Mouse (Mus musculus) adrenal gland, adult (tissue): ENCODE data around the gene Mia2.

Source experiments
- DNase-seq, 2 experiments: peaks; one replicate each; pipeline ENCODE4 v3.0.0; 2022 to 2023; ENCODE audit warnings: low spot score in 1 of 2; ENCODE audit not compliant: inconsistent age in 2 of 2

Gene Mia2

DNA sequence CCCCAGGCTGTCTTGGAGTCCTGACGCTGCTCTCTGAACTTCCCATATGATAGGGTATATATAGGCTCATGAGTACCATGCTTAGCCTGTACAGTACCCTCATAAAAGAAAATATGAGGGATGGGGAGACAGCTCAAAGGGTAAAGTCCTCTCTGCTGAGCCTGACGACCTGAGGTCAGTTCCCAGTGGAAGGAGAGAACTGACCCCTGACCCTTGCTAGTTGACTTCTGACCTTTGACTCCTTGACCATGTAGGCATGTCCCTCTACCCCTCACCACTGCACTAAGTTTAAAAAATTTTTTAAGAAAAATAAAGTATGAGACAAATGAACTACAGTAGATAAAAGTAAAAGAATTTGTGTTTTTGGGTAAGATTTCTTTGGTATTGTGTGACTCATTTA, 65.5 kb downstream of the Mia2 start:
- DNase-seq, result no peak

DNA sequence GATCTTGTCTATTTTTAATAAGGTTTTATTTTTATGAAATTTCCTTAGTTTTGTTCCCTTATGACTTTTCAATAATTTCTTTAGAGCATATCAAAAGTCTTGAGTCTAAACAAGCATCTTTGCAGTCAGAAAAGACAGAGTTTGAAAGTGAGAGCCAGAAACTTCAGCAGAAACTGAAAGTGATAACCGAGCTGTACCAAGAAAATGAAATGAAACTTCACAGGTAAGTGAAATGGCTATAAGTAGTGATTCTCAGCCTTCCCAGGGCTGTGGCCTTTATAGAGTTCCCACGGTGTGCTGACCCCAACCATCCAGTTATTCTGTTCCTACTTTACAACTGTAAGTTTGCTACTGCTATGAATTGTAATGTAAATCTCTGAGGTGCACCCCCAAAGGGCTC, 67.2 kb downstream of the Mia2 start:
- no peak for DNase-seq

DNA sequence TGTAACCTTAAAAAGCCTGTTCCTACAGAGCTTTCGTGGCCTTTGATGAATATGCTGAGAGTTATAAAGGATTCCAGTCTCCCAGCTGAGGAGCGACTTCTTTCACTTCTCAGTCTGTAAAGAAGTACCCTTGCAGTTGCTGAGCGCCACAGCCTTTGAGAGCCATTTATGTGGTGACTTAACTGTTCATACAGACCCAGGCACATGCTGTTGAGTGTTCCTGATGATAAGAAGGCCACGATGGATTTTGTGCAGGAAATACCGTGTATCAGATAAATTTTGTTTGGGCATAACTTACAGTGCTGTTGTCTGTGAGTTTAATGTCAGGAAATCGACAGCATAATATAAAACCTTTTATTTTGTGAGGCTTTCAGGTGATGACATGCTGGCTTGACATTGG, 68.9 kb downstream of the Mia2 start:
- no peak for DNase-seq

DNA sequence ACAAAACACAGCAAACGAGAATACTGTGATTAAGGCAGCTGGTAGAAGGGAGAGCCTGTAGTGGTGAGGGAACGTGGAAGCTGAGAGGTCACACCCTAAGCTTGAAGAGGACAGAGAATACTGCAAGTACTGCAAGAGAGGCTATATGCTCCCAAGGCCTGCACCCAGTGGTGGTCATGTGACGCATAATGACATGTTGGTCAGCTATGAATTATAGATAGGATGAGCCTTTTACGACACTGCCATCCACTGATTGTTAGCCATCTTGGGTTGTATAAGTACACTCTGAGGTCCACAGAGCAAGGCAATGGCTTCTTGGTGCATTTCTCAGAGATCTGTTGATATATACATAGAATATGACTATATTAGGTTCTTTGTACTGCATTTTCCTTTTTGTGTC, 71.0 kb downstream of the Mia2 start:
- no peak for DNase-seq

DNA sequence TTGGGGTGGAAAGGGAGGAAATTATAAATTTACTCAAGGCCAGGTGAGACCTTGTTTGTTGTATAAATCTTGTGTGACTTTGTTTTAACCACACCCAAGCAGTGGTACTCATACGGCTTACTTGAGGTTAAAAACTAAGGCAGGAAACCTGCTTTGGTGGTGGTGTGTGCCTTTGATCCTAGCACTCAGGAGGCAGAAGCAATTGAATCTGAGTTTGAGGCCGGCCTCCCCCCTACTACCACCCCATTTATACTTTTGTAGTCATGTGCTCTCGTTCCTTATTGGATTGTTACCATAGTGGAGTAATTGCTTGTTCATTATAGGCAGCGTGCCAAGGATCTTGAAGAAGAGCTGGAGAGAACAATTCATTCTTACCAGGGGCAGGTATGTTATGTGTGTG, 74.3 kb downstream of the Mia2 start:
- DNase-seq, result no peak

DNA sequence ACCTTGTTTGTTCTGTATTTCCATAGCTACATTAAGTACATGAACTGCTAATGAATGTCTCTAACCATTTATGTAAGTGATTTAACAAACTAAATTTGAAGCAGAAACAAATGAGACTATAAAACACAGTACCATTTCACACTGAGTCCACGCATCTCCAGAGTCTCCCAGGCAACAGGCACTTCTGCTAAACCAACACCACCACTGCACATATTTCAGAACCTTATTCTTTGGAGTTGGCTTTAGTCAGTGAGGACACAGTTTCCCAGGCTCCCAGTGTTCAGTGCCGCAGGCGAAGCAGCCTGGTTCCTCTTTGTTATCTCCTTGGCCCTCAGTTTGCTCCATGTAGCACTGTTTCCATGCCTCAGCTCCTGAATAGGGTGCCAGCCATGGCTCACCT, 82.2 kb downstream of the Mia2 start:
- no peak for DNase-seq

DNA sequence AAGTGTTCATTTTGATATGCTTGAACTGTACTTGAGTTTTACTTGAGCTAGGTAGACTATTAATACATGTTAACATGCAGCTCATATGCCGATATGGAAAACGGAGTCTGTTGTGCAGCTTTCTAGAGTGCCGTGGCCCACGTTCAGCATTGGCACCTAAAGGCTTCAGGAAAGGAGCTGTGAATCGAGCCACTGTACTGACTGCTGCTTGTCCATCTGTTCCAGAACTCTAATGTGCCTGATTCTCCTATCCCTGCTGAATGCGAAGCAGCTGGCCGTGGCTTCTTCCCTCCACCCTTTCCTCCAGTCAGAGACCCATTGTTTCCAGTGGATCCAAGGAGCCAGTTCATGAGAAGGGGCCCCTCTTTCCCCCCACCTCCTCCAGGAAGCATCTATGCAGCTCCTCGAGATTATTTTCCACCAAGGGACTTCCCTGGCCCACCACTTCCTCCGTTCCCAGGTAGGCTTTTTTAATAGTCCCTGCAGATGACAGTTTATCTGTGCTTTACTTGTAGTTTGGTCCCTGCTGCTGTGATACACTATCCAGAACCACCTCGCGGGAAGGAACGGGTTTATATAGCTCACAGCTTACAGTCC, 92.6 kb downstream of the Mia2 start:
- DNase-seq, result no peak

DNA sequence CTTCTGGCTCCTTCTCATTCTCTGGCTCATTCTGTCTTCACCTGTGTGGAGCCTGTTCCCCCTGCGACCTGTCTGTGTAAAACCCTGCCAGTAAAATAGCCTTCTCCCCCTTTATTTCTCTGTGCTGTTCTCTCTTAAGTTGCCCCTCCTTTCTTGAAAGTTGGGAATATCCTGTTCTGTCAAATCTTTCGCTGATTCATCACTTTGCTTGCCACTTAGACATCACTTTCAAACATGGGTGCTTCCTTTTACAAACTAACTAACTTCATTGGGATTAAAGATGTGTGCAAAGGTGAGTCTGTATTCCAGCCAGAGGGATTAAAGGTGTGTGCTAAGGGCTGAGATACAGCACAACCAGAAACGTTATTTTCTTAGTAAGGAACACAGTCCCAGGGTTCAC, 98.0 kb downstream of the Mia2 start:
- no peak for DNase-seq

DNA sequence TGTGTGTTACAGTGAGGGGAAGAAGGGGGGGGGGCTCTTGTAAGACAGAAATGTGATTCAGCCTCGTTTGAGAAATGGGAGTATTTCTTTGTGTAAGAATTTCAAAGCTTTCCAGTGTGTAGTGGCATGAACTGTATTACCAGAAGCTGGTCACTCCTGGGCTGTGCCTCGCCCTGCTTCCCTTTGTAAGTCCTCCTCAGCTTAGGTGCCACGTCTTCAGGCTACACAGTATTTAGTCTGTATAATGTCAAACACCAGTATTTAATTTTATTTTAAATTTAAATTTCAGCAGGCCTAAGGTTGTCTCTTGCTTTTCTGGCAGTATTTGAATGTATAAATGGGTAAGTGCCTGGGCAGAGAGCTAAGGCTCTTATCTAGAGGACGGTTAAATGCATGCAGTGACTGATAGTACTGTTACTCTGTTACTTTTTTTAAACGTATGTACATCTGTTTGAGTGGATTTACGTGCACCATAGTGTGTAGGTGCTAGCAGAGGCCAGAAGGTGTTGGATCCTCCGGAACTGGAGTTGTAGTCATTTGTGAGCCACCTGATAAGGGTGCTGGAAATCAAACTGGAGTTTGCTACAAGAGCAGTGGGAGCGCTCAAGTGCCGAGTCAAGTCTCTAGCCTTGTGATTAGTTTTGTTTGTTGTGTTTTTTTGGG, 98.9 kb downstream of the Mia2 start:
- no peak for DNase-seq

DNA sequence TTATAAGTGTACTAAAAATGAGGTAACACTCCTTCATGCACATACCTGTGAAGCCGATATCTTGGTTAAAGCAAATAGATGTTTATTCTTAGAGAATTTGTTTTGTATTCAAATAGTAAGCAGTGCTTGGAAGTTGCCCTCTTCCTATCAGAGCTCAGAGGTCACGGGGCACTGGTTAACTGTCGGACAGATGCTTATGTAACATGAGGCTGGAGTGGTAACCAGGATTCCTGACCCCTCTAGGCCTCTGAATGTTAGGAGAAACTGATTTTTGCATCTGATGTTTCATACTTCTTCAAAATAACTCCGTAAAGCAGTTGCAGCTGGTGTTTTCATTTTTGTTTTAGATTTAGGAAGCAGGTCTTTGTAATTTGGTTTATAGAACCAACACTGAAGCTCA, 99.5 kb downstream of the Mia2 start:
- DNase-seq, result no peak

DNA sequence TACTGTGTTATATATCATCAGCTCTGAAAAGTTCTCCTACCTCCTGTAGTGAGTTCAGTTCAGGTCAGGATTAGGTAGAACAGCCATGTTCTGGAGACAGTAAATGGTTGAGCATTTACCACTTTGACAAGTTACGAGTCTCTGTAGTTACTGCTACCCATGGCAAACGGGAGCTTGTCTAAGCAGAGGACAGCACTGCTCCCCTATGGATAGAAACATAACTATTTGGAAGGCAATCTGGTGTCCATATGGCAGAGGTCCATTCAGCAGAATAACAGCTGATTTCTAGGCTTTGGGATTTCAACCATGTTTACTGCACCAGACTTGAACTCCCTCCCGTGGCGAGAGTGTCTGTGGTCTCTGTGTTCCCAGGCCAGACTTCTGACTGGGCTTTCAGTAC, 100.3 kb downstream of the Mia2 start:
- no peak for DNase-seq

DNA sequence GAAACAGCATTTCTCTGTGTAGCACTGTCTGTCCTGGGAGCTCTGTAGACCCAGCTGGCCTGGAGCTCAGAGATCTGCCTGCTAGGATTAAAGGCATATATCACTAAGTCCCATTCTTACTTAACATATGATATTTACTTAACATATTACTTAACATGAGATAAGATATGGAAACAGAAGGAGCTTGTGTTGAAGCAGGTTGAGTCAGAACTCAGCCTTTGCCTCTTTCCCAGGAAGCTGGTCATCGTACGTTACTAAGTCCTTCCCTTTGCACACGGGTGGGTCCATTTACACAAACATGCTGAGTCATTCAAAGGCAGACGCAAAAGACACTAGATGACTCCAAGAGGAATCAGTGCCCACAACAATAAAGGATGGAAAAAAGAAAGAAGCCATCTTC, 103.2 kb downstream of the Mia2 start:
- DNase-seq, result no peak

DNA sequence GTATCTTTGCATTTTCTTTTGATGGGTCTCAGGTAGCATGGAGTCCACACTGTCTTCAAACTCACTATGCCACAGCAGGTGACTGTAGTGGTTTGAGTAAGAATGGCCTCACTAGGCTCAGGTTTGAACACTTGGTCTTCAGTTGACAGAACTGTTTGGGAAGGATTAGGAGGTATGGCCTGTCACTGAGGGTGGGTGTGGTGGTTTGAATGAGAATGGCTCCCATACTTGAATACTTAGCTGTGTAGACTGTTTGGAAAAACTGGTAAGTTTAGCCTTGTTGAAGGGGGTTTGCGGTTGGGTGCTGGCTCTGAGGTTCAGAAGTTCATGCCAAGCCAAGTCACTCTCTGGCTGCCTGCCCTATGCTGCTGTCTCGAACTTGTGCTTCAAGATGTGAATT, 103.8 kb downstream of the Mia2 start:
- DNase-seq, result no peak

DNA sequence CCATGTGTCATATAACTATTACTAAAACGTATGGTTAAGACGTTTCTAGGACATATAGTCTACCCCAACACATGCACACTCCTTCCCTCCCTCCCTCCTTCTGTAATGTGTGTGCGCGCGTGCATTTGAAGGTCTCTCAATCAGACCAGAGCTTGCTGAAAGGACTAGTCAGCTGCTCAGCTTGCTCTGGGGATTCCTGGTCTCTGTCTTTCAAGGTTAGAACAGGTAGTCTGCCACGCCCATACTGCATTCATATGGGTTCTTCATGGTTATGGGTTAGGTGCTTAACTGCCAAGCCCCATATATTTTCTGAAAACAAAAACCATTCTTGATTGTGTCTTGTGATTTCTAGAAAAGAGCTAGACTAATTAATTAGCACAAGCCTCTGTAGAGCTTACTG, 110.0 kb downstream of the Mia2 start:
- DNase-seq, result no peak

DNA sequence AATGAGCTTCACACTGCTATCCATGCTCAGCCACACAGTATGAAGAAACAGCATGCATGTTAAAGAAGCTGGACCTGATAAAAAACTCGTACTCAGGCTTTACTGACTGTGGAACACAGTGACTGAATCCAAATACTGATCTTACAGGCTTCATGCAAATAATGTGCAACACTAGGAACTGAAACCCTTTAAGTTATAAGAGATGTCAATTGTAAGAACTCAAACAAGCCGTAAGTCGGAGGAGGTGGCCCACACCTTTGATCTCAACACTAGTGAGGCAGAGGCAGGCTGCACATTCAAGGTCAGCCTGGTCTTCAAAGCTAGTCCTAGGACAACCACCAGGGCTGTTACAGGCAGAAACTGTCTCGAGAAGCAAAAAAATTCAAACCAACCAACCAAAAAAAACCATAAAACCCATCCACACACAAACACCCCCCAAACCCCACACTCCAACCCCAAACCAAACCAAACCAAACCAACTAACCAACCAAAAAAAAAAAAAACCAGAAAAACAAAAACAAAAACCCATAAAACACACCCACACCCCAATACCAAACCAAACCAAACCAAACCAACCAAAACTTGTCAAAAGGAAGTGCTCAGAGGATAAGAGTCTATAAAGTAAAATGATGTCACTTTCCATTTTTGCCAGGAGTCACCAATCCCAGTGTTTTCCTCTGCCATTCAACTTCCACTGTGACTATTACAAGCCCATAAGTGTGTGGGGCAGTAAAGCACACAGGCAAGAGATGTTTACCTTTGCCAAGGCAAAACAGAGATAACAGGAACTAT, 110.8 kb downstream of the Mia2 start:
- no peak for DNase-seq

DNA sequence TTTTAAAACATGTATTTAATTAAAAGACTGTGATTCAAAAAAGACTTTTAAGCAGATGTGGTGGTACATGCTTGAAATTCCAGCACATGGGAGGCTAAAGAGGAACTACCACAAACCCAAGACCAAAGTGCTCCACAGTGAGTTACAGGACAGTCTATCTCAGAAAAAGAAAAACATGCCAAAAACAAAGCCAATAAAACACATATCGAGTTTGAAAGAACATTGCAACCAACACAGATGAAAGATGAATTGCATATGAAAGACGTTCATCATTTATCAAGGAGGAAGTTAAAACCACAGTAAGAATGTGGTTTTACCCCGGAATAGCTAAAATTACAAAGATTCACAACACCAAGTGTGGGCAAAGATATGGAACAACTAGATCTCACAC, 111.4 kb downstream of the Mia2 start:
- no peak for DNase-seq

DNA sequence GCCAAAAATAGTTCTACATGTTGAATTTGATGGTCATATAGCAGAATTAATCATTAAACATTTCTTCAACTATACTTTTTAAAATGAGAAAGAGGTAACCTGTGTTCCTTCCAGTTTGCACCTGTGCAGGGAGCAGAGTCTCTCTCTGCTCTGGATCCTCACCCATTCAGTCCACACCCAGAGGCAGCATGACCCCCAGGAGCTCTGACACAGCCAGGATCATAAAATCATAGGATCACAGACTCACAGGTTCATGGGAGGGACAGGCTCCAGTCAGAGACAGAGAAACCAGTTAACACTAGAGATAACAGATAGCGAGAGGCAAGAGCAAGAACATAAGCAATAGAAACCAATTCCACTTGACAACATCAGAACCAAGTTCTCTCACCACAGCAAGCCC, 112.2 kb downstream of the Mia2 start:
- DNase-seq, result no peak

DNA sequence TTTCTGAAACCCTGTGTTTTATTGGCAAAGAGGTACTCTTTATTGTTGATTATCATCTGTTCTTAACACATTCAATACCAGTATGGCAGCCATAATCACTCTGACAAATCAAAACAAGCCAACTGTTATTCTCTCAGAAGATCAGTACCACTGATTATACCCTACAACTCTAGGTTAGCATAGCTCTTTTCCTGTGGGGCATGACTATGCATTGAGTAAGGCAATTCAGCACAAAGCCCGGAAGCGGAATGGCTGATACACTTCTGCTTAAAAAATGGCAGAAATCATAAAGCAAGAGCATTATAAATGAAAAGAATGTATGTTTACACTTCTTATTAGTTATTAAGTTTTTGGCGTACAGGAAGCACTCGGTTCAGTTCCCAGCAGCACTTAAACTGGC, 120.6 kb downstream of the Mia2 start:
- DNase-seq, result no peak

DNA sequence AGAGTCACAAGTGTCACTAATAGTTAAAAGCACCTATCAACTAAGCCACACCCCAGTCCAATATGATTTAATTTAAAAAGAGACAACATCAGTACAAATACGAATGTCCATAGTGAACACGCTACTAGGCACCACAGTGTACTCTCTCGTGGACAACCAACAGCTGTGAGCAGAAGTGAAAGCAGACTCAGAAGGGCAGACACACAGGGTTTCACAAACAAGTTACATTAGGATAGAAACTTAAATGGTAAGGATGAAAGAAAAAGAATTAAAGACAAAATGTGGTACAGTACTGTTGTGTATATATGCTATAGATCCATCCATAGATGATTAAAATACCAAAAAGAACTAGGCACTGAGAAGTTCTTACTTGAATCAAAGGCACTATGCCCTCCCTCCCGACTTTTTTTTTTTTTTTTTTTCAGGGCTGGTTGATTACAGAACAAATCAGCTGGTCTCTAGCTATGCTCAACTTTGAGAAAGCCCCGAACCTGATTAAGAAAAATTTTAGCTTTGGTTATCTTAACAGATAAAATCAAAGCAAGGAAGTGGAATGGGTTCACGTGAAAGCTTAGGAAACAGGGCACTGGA, 121.2 kb downstream of the Mia2 start:
- DNase-seq, result no peak

DNA sequence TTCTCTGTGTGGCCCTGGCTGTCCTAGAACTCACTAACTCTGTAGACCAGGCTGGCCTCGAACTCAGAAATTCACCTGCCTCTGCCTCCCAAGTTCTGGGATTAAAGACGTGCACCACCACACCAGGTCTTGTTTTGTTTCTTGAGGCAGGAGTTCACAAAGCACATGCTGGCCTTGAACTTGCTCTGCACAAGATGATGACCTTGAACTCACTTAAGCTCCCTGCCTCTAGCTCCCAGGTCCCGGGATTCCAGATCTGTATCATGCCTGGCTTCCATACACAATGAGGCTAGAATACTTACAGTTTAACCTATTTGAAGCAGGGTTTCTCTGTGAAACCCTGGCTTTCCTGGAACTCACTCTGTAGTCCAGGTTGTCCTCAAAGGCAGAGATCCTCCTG, 121.7 kb downstream of the Mia2 start:
- no peak for DNase-seq

DNA sequence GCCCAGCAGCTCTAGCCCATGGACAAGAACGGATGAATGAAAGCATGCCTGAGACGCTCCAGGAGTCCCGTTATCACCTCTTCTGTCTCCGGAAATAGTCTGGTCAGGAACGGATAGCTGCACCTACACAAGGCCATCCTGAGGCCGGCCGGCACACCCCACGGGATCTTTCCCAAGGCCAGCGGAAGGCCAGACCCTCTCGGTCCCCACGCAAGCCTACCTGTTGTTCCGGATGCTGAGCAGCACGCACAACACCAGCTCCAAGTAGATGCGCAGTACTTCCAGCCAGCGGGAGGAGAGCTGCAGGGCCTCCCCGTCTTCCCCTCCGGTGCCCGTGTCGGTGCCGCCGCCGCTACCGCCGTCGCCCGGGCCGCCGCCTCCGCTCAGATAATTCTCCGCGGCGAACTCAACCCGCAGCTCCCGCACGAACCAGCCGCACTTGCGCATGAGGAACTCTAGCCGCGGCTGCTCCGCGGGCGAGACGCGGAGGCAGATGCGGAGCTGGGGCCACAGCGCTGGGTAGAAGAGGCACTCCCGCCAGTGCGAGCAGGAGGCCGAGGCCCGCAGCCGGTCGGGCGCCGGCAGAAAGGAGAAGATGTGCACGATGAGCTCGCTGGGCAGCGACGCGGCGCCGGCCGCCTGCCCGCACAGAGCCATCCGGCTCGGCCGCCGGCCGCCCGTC, 123.2 kb downstream of the Mia2 start:
- DNase-seq, result peak; percentile 69 to 83
